Mouse (Mus musculus) heart, adult 2 months (tissue): Measurements from ENCODE around the gene Gm8909.
A peak's percentile ranks its signal among the peaks of the same experiment; 100 is the strongest.

ENCODE experiments used
- CTCF ChIP-seq: fragments of 200-600 bp; IDR thresholded peaks from 2 replicates; pipeline ENCODE4 v1.8.1; 2022; ENCODE audit warnings: antibody characterized with exemption, mild to moderate bottlenecking, moderate library complexity
- EP300 ChIP-seq: fragments of 200-500 bp; IDR thresholded peaks from 2 replicates; pipeline ENCODE4 v1.6.1; 2011; ENCODE audit warnings: low read depth, low read length, control low read depth; ENCODE audit not compliant: insufficient read depth
- POLR2A ChIP-seq: fragments of 200-500 bp; IDR thresholded peaks from 2 replicates; pipeline ENCODE4 v1.6.1; 2011; ENCODE audit warnings: mild to moderate bottlenecking, low read depth, low read length, control low read depth; ENCODE audit not compliant: insufficient read depth

GRCm38 (mm10) chr17:36193546-36194141 lies 25.3 kb upstream of the Gm8909 start:
- peak; percentile 77 for TF ChIP-seq CTCF
- no peak for TF ChIP-seq POLR2A
- no peak for TF ChIP-seq EP300
